Mouse (Mus musculus): ENCODE results near the gene Nr1i3. TPM values are rescaled to one million over a fixed set of nuclear protein-coding genes. Genes with fewer than 3 reads are reported as not detected.

Nr1i3 gene
- 0.34 and 0.39 TPM in 2 replicates for polyA plus RNA-seq (2014; fragmentation: Nextera tagmentation; extraction: Ambion mirVana)

DNA sequence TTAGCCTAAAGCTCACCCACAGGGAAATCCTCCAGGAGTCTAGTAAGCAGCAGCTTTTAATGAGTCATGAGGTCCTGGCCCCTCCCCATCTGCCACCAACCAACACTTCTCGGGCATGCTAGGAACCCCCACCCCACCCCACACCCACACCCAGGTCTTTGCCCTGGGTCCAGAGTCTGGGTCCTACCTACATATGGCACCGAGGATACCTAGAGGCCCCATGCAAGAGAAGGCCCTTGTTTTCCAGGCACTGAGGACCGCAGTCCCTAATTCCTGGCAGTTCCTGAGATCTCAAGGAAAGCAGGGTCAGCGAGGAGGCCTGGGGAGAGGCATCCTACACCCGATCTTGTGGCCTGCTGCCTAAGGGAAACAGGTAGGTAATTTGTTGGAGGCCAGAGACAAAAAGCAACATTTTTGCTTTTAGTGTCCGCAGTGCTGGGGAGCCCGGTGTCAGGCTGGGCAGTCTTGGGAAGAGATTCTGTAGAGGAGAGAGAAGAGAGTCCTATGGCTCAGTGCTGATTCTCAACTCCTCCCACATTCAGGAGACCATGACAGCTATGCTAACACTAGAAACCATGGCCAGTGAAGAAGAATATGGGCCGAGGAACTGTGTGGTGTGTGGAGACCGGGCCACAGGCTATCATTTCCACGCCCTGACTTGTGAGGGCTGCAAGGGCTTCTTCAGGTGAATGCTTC is at the start of gene Nr1i3:
Gene Nr1i3, plus strand, starts transcription at position 170 of the 696 bp plus-strand sequence.
- H3K9me3 ChIP-seq (ENCODE audit: control insufficient read depth, low read length) = no peaks in the 10 kb centered on the region
- no peak within 1 kb of the TSS for H3K27ac ChIP-seq (replicated peaks; ENCODE audit: low read depth, low read length)
- no peak for ATAC-seq (ENCODE audit: low FRiP score, low TSS enrichment)
- H3K27me3 ChIP-seq (ENCODE audit: control insufficient read depth, insufficient read depth, low read length) = no peaks in the 10 kb centered on the region
- WGBS = 68% methylated on average over 10 of the region's 10 CpGs
- no peak within 1 kb of the TSS for H3K4me2 ChIP-seq (ENCODE audit: low read length)
- H3K4me1 ChIP-seq (ENCODE audit: control insufficient read depth, insufficient read depth, low read length) = no peaks in the 10 kb centered on the region
- peaks cover 8% of the 10 kb centered on the region; the same call in 1 of the 2 replicates for H3K36me3 ChIP-seq (ENCODE audit: control insufficient read depth, insufficient read depth, low read length)
- H3K9ac ChIP-seq (replicated peaks; ENCODE audit: low read length) = no peak within 1 kb of the TSS
- no peak within 1 kb of the TSS for H3K4me3 ChIP-seq (replicated peaks; ENCODE audit: low read depth, low read length)
- DNase-seq = no peak

DNA sequence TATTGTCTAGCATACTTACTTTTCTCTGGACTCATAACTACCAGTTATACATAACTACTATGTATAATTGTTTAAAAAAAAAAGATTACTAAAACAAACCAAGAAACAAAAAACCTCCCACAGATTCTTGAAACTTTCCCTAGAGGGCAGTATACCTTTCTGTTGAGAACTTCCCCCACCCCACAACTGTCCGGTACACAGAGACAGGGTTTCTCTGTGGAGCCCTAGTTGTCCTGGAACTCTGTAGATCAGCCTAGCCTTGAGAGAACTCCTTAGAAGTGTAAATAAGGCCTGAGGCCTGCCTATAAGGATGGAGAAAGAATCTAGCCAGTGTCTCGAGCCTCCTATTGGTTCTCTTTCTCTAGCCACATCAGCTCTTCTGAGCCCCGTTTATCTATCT is 49.5 kb upstream of the Nr1i3 start:
- peak; percentile 51 for DNase-seq
- Histone ChIP-seq H3K36me3 (ENCODE audit: control insufficient read depth, insufficient read depth, low read length) (no peaks in the 10 kb centered on the region), H3K4me1 (ENCODE audit: control insufficient read depth, insufficient read depth, low read length) (0 out of 2 replicates have a peak, but pooled peaks cover 3% of the 10 kb centered on the region), H3K9me3 (ENCODE audit: control insufficient read depth, low read length) (no peaks in the 10 kb centered on the region), H3K4me2 (ENCODE audit: low read length) (no peak overlapping the region), H3K4me3 (replicated peaks; ENCODE audit: low read depth, low read length) (no peak overlapping the region), H3K9ac (replicated peaks; ENCODE audit: low read length) (no peak overlapping the region), H3K27me3 (ENCODE audit: control insufficient read depth, insufficient read depth, low read length) (peaks cover 8% of the 10 kb centered on the region), H3K27ac (replicated peaks; ENCODE audit: low read depth, low read length) (no peak overlapping the region)
- ATAC-seq (ENCODE audit: low FRiP score, low TSS enrichment) = no peak
- 33% methylated on average over 3 of the region's 3 CpGs for WGBS

DNA sequence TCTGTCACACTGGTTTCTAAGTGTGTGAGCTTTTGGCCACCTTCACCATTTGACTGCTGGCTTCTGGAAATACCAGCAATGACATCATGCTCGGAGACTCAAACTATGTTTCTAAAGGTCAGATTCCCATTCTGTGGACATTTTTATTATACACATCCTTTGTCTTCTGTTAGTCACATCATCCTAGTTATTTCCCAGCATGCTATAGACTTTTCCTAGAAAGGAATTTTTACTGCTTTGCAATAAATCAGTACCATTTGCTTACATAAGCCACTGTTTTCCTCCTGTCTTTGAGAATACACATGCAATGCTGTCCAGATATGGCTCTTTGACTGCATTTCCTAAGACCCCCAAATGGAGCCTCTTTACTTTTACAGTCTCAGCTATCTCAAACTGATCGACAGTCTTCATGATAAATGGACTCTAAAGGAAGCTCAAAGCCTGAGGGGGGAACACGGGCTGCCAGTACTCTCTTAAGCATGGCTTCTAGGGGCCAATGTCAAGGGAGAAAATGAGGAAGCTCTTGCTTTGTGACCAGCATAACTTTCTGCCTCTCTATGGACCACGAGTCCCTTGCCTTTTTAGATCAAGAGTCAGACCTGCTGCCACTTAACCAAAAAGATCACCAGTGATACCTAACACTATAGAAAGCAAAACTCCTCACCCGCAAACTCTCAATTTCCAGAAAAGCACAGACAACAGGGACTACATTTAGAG is 48.0 kb upstream of the Nr1i3 start:
- H3K27me3 ChIP-seq (ENCODE audit: control insufficient read depth, insufficient read depth, low read length) = no peaks in the 10 kb centered on the region
- no peaks in the 10 kb centered on the region for H3K4me1 ChIP-seq (ENCODE audit: control insufficient read depth, insufficient read depth, low read length)
- no peak overlapping the region for H3K27ac ChIP-seq (replicated peaks; ENCODE audit: low read depth, low read length)
- H3K9ac ChIP-seq (replicated peaks; ENCODE audit: low read length) = no peak overlapping the region
- ATAC-seq (ENCODE audit: low FRiP score, low TSS enrichment) (no peak), DNase-seq (no peak)
- no peaks in the 10 kb centered on the region for H3K9me3 ChIP-seq (ENCODE audit: control insufficient read depth, low read length)
- no peak overlapping the region for H3K4me3 ChIP-seq (replicated peaks; ENCODE audit: low read depth, low read length)
- H3K4me2 ChIP-seq (ENCODE audit: low read length) = no peak overlapping the region
- 88% methylated on average over 5 of the region's 5 CpGs for WGBS
- no peaks in the 10 kb centered on the region for H3K36me3 ChIP-seq (ENCODE audit: control insufficient read depth, insufficient read depth, low read length)

DNA sequence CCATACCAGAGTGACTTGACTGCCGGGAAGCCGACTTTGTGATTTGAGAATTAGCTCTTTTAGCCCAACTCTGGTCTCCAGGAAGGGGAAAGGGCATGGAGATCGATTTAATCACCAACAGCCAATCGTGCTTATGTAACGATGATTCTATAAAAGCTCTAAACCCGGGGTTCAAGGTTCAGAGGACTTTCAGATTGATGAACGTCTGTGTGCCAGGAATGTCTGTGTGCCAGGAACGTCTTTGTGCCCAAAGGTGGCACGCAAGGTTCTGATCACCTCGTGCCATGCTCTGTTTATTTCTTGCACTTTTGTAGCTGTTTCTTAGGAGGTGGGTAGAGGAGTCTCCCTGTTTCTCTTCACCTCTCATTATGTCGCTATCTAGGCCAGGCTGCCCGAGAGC is 44.9 kb upstream of the Nr1i3 start:
- 90% methylated on average over 12 of the region's 12 CpGs for WGBS
- Histone ChIP-seq H3K9ac (replicated peaks; ENCODE audit: low read length) (no peak overlapping the region), H3K9me3 (ENCODE audit: control insufficient read depth, low read length) (no peaks in the 10 kb centered on the region), H3K4me3 (replicated peaks; ENCODE audit: low read depth, low read length) (no peak overlapping the region), H3K4me1 (ENCODE audit: control insufficient read depth, insufficient read depth, low read length) (no peaks in the 10 kb centered on the region), H3K27ac (replicated peaks; ENCODE audit: low read depth, low read length) (no peak overlapping the region), H3K4me2 (ENCODE audit: low read length) (no peak overlapping the region), H3K36me3 (ENCODE audit: control insufficient read depth, insufficient read depth, low read length) (no peaks in the 10 kb centered on the region), H3K27me3 (ENCODE audit: control insufficient read depth, insufficient read depth, low read length) (no peaks in the 10 kb centered on the region)
- ATAC-seq (ENCODE audit: low FRiP score, low TSS enrichment) (no peak), DNase-seq (no peak)

DNA sequence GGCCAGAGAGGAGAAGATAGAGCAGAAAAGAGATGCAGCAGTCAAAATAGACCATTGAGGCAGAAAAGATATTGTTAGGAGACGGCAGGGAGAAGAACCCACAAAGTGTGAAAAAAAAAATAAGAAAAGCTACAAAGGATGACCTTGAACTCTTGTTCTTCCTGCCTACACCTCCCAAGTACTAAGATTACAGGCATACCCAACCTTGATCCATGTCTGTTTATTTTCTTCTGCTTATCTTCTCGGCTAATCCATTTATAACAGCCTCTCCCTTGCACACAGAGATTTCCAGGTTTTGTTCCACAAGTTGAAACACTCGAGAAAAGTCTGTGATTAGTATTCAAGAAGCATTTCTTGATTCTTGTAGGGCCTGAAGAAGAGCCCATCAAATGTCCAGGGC is 43.9 kb upstream of the Nr1i3 start:
- Histone ChIP-seq H3K9ac (replicated peaks; ENCODE audit: low read length) (no peak overlapping the region), H3K4me3 (replicated peaks; ENCODE audit: low read depth, low read length) (no peak overlapping the region), H3K27me3 (ENCODE audit: control insufficient read depth, insufficient read depth, low read length) (no peaks in the 10 kb centered on the region), H3K36me3 (ENCODE audit: control insufficient read depth, insufficient read depth, low read length) (no peaks in the 10 kb centered on the region), H3K4me1 (ENCODE audit: control insufficient read depth, insufficient read depth, low read length) (no peaks in the 10 kb centered on the region), H3K4me2 (ENCODE audit: low read length) (no peak overlapping the region), H3K9me3 (ENCODE audit: control insufficient read depth, low read length) (no peaks in the 10 kb centered on the region), H3K27ac (replicated peaks; ENCODE audit: low read depth, low read length) (no peak overlapping the region)
- ATAC-seq (ENCODE audit: low FRiP score, low TSS enrichment) (no peak), DNase-seq (no peak)
- 70% methylated on average over 3 of the region's 3 CpGs for WGBS

DNA sequence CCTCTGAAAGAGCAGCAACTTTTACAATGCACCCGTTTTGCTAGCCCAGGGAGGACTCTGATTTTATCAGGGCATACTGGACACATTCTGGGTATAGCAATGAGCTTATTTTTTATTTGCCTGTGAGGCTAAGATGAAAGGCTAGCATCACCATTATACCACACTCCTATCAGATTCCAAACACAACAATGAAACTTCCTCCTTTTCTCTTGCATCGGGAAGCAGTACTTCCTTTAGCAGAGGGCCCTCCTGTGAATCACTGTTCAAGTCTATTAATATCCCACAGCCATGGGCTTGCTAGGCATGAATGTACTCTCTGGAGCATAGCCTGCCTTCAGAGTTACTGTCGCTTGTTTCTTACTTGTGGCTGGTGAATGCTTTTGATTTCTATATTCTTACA is 42.6 kb upstream of the Nr1i3 start:
- no peaks in the 10 kb centered on the region for H3K4me1 ChIP-seq (ENCODE audit: control insufficient read depth, insufficient read depth, low read length)
- H3K9ac ChIP-seq (replicated peaks; ENCODE audit: low read length) = no peak overlapping the region
- H3K36me3 ChIP-seq (ENCODE audit: control insufficient read depth, insufficient read depth, low read length) = no peaks in the 10 kb centered on the region
- H3K9me3 ChIP-seq (ENCODE audit: control insufficient read depth, low read length) = no peaks in the 10 kb centered on the region
- no peaks in the 10 kb centered on the region for H3K27me3 ChIP-seq (ENCODE audit: control insufficient read depth, insufficient read depth, low read length)
- DNase-seq (no peak), ATAC-seq (ENCODE audit: low FRiP score, low TSS enrichment) (no peak)
- H3K4me3 ChIP-seq (replicated peaks; ENCODE audit: low read depth, low read length) = no peak overlapping the region
- H3K27ac ChIP-seq (replicated peaks; ENCODE audit: low read depth, low read length) = no peak overlapping the region
- WGBS = 75% methylated on average over 3 of the region's 3 CpGs
- H3K4me2 ChIP-seq (ENCODE audit: low read length) = no peak overlapping the region

DNA sequence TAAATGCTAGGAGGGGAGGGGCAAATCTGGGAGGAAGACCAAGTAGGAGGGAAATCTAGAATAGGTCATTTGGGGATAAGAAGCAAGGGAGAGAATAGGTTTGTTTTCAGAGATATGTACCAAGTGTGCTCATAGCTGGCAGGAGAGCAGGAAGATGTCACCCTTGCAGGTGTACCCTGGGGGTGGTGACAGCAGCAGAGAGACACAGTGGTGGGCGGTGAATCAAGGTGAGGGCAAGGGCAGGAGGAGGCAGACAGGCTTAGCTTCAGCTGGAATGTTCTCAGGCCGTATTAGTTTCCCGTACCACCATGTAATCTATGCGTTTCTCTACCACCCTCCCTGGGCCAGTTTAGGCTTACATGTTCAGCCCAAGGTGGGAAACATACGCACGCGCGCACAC is 41.0 kb upstream of the Nr1i3 start:
- no peak overlapping the region for H3K9ac ChIP-seq (replicated peaks; ENCODE audit: low read length)
- H3K4me2 ChIP-seq (ENCODE audit: low read length) = no peak overlapping the region
- H3K4me1 ChIP-seq (ENCODE audit: control insufficient read depth, insufficient read depth, low read length) = no peaks in the 10 kb centered on the region
- WGBS = 96% methylated on average over 8 of the region's 8 CpGs
- no peaks in the 10 kb centered on the region for H3K27me3 ChIP-seq (ENCODE audit: control insufficient read depth, insufficient read depth, low read length)
- no peak for DNase-seq
- ATAC-seq (ENCODE audit: low FRiP score, low TSS enrichment) = no peak
- no peak overlapping the region for H3K27ac ChIP-seq (replicated peaks; ENCODE audit: low read depth, low read length)
- no peaks in the 10 kb centered on the region for H3K9me3 ChIP-seq (ENCODE audit: control insufficient read depth, low read length)
- no peak overlapping the region for H3K4me3 ChIP-seq (replicated peaks; ENCODE audit: low read depth, low read length)
- no peaks in the 10 kb centered on the region for H3K36me3 ChIP-seq (ENCODE audit: control insufficient read depth, insufficient read depth, low read length)

DNA sequence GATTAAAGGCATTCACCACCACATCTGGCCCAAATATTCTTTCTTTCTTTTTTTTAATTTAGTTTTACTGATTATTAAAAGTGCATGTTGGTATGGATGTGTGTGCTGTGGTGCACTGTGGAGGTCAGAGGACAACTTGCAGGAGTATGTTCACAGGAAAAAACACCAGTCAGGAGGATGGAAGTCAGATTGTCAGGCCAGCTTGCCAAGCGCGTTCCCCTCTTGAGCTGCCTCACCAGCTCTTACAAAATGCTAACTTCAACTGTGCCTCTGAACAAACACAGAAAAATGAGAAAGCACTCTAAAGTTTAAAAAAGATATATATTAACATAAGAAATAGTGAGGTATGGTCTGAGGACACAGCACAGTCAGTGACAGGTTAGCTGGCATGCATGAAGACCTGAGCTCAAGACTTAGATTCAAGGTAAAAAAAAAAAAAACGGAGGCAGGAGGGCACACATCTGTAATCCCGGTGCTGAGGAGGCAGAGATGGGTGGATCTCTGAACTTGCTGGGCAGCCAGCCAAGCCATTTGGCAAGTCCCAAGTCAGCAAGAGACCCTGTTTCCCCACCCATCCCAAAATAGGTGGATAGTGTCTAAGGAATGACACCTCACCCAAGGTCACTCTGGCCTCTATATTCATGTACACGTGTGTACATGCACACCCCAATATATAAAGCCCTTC is 34.1 kb upstream of the Nr1i3 start:
- H3K4me1 ChIP-seq (ENCODE audit: control insufficient read depth, insufficient read depth, low read length) = no peaks in the 10 kb centered on the region
- no peaks in the 10 kb centered on the region for H3K27me3 ChIP-seq (ENCODE audit: control insufficient read depth, insufficient read depth, low read length)
- H3K36me3 ChIP-seq (ENCODE audit: control insufficient read depth, insufficient read depth, low read length) = no peaks in the 10 kb centered on the region
- no peaks in the 10 kb centered on the region for H3K9me3 ChIP-seq (ENCODE audit: control insufficient read depth, low read length)
- H3K4me3 ChIP-seq (replicated peaks; ENCODE audit: low read depth, low read length) = no peak overlapping the region
- DNase-seq (no peak), ATAC-seq (ENCODE audit: low FRiP score, low TSS enrichment) (no peak)
- H3K4me2 ChIP-seq (ENCODE audit: low read length) = no peak overlapping the region
- no peak overlapping the region for H3K9ac ChIP-seq (replicated peaks; ENCODE audit: low read length)
- 86% methylated on average over 5 of the region's 5 CpGs for WGBS
- H3K27ac ChIP-seq (replicated peaks; ENCODE audit: low read depth, low read length) = no peak overlapping the region
